Mouse (Mus musculus) retina, postnatal 7 days (tissue): Measurements from ENCODE around the gene Sin3b.
"Not testable (repeated sequence)": the region's sequence is repeated elsewhere in the genome, so short reads cannot be mapped to it uniquely, and the experiment has no call there.

Source experiments
- DNase-seq: peaks from one replicate; pipeline ENCODE4 v3.0.0-alpha.2; 2012; ENCODE audit warnings: low read depth, low spot score

The Sin3b gene

GRCm38 (mm10) chr8:72722769-72723650 lies at the start of gene Sin3b:
Gene Sin3b (plus strand): TSS chr8:72723285.
- DNase-seq: peak; percentile 80

- DNase-seq: no peak
Observed at GRCm38 (mm10) chr8:72674184-72674583, 48.9 kb upstream of the Sin3b start.

DNA sequence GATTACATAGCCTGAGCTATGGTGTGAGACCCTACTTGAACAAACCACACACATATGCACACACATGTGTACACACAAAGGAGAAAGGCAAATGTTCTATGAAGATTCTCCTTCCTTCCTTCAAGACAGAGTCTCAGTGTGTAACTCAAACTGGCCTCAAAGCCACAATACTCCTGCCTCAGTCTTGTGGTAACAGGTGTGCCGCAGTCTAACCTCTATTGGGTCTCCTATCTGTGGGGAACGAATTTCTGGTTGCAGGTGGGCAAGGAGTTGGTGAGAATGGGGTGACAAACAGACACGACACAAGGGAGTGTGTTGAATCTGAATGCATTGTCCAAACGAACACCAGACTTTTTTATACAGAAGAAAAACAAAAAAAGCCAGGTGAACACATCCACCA lies 46.6 kb upstream of the Sin3b start:
- DNase-seq: no peak

DNA sequence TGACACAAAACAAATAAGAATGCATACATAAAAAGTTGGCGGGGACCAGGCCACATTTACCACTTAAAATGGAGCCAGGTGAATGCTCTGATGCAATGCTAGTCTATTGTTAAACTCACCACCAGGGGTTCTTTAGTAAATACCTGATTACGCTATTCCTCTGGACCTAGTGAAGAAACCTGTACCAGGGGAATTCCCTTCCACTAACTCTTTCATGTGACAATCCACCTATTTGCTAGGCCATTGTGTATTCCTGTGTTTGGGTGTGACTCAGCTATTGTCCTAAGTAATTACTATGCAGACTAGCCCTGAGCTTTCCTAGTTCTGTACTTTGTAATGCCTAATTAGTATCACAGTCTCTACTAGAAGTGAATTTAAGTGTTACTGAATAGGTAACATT lies 46.2 kb upstream of the Sin3b start:
- not testable (repeated sequence) for DNase-seq

DNA sequence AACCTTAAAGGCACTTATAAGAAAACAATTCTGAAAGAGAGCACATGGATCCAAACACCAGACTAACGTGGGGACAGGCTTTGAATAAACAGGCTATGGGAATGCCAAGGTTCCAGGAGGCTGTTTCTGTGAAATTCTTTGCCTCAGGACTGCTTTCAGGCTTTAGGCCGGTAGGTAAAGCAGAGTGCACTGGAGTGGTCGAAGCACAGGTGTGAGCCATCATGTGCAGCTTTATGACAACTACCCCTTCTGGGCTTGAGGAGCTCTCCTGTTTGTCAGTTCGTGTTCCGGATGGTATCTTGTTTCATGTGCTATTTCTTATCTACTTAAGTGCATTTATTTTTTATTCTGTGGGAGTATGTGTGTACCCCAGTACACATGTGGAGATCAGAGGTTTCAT lies 45.8 kb upstream of the Sin3b start:
- DNase-seq: no peak

DNA sequence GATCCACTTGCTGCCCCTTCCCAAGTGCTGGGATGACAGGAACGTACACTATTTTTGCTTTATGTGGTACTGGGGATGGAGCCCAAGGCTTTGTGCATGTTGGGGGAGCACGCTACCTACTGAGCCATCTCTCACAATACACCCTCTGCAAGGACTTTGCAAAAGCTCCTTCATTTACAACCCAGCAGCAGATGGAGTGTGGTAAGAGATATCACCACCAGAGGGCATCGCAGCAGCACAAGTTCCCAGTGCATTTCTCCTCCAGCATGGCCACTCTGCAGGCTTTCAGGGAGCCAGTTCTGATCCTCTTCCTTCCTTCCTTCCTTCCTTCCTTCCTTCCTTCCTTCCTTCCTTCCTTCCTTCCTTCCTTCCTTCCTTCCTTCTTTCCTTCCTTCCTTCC lies 43.0 kb upstream of the Sin3b start:
- peak; percentile 42 for DNase-seq

DNA sequence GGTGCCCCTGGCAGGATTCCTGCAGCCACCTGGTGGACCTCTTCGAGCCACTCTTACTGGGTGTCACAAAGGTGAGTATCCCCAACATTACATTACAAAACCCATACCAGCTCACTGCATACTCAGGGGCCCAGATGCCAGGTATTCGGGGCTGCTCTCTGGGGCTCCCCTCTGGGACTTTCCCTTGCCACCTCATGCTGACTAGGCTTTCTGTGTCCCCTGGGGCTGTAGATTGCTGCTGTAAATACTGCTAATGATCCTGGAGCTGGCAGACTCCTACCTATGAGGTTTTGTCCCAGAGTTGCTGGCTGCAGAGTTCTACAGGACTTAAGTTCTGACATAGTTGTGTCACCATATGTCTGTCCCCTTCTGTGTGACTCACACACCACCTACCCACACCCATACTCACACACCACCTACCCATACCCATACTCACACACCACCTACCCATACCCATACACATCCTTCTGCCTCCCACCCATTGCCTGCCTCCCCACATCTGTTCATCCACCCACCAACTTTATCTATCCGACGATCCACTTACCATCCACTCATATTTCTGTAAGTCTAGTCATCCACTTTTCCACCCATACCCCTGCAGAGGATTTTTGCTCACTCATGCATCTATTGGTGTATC lies 40.9 kb upstream of the Sin3b start:
- no peak for DNase-seq

GRCm38 (mm10) chr8:72683010-72683521 lies 40.0 kb upstream of the Sin3b start:
- DNase-seq: no peak

DNA sequence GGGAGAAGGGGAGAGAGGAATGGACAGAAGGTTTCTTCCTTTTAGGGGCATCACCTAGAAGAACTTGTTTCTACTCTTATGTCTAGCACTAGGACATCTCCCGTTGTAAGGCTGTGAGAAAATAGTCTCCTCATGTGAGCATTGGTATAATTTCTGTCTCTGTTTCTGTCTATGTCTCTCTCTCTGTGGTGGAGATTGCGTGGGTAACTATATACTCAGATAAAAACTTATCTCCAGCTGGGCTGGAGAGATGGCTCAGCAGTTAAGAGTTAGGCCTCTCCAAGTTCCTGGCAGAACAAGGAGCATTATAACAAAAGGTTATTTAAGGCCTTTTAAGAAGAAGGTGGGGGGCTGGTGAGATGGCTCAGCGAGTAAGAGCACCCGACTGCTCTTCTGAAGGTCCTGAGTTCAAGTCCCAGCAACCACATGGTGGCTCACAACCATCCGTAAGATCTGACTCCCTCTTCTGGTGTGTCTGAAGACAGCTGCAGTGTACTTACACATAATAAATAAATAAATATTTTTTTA lies 39.4 kb upstream of the Sin3b start:
- not testable (repeated sequence) for DNase-seq

DNA sequence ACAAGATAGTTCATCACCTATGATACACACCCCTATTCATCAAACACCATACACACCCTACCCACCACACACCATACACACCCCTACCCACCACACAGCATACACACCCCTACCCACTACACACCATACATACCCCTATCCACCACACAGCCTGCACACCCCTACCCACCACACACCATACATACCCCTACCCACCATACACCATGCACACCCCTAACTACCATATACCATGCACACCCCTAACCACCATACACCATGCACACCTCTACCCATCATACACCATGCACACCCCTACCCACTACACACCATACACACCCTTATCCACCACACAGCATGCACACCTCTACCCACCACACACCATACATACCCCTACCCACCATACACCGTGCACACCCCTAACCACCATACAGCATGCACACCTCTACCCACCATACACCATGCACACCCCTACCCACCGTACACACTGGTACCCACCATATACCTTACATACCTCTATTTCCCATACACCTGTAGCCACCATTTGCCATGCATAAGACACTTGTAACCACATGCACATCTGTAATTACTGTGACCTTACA lies 24.6 kb upstream of the Sin3b start:
- DNase-seq: no peak

DNA sequence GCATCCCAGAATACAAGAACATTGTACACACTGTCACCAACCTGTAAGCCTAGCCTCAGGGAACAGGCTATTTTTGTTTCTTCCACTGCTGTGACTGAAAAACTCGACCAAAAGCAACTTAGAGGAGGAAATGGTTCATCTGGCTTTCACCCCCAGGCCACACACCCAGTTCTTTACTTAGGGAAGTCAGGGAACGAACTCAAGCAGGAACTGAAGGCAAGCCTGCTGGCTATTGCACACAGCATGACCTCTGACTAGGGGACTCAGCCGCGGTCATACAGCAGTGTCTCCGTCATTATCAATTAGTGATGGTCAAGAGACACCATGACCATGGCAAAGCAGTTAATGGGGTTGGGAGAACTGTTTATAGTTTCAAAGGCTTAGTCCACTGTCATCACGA lies 10.5 kb upstream of the Sin3b start:
- no peak for DNase-seq

DNA sequence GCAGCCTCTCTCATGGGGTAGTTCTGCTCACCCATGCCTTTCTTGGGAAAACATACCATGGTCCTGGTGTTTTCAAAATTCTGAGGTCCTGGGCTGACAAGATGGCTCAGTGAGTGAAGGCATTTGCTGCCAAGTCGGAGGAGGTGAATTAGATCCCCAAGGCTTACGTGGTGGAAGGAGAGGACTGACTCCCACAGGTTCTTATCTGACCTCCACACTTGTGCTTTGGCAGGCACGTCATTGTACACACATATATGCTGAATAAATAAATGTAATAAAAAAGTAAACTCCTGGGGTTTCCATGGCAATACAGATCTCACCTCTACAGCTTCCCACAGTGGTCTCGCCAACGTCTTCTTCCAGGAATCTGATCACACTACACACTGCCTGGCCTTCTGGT lies 6.5 kb upstream of the Sin3b start:
- DNase-seq: no peak

DNA sequence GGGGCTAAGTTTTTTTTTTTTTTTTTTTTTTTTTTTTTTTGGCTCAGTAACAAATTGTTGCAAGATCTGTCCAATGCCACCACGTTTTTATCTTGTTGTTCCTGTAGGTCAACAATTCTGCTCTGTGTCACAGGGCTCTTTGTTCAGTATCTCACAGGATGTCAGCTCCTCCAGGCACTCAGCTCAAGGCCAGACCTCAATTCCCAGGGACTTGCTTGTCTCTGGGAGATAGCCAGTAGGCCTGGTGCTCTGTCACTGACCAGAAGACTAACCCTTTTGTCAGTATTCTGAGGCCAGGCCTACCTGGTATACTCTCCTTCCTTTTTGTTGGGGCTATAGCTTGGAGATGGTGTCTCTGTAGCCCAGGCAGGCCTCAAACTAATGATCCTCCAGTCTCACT lies 2.5 kb upstream of the Sin3b start:
- DNase-seq: no peak

GRCm38 (mm10) chr8:72723651-72724001 lies 541 bp downstream of the Sin3b start:
- no peak for DNase-seq

DNA sequence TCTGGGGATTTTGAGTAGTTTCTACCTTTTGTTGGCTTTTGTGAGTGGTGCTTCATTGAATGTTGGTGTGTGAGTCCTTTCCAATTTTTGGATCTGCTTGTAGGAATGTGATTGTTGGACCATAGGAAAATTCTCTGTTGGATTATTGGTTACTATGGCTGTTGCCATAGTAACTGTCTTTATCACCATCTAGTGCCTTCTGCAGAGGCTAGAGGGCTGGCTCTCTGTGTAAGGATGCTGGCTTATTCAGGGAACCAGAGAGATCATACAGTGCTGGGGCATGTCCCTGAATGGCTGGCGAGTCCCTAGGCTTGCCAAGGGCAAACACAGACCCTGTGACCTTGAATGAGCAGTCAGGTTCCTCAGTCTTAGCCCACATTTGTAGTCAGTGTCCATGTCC lies 5.6 kb downstream of the Sin3b start:
- no peak for DNase-seq

GRCm38 (mm10) chr8:72735001-72735400 lies 11.9 kb downstream of the Sin3b start:
- no peak for DNase-seq

GRCm38 (mm10) chr8:72736868-72737267 lies 13.8 kb downstream of the Sin3b start:
- no peak for DNase-seq

DNA sequence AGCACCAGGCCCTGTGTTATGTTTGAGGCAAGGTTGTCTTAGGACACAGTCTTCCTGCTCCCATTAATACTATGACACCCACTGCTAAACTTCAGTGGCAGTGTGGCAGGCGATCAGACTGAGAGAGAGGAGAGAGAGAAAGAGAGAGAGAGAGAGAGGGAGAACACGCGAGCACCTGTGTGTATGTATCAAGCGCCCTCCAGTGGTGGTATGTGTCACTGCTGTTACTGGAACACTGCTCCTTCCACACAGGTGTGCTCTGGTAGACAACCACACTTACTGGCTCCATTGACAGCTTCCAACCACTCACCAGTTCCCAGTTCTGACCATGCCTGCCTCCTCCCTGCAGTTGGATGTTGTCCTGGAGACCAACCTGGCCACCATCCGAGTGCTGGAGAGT lies 23.0 kb downstream of the Sin3b start:
- peak; percentile 36 for DNase-seq

DNA sequence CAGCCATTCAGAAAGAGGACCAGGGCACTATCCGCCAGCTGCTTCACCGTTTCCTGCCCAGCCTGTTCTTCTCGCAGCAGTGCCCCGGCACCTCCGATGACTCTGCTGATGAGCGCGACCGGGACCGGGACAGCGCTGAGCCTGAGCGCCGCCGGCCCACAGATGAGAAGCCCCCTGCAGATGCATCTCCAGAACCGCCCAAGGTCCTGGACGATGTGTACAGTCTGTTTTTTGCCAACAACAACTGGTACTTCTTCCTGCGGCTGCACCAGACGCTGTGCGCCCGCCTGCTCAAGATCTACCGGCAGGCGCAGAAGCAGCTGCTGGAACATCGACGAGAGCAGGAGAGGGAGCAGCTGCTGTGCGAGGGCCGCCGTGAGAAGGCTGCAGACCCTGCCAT lies 26.8 kb downstream of the Sin3b start:
- no peak for DNase-seq

GRCm38 (mm10) chr8:72750266-72750665 lies 27.2 kb downstream of the Sin3b start:
- DNase-seq: no peak

DNA sequence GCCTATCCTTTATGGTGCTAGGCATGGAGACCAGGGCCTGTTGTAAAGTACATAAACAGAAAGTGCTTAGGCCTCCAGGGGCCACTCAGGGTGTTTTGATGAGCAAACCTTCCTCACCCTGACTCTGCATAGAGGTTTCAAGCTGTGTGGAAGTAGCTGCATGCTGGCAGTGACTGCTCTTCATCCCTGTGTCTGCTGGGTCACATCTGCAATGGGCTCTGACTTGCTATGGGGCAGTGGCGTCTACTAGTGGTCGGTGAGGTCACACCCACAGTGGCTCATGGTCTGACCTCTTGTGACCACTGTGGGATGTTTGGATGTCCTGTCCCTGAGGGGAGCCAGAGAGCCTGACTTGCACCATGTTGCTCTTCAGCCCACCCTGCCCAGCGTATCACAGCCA lies 28.0 kb downstream of the Sin3b start:
- no peak for DNase-seq

- no peak for DNase-seq
Observed at GRCm38 (mm10) chr8:72752289-72752688, 29.2 kb downstream of the Sin3b start.
